Mouse (Mus musculus): ENCODE measurements around the gene Tbc1d1. TPM values are rescaled to one million over a fixed set of nuclear protein-coding genes. Genes with fewer than 3 reads are reported as not detected.
"Not testable (repeated sequence)": the region's sequence is repeated elsewhere in the genome, so short reads cannot be mapped to it uniquely, and the experiment has no call there.

The Tbc1d1 gene
- polyA plus RNA-seq, 1 experiment from 2014 or later = 9.5 TPM

DNA sequence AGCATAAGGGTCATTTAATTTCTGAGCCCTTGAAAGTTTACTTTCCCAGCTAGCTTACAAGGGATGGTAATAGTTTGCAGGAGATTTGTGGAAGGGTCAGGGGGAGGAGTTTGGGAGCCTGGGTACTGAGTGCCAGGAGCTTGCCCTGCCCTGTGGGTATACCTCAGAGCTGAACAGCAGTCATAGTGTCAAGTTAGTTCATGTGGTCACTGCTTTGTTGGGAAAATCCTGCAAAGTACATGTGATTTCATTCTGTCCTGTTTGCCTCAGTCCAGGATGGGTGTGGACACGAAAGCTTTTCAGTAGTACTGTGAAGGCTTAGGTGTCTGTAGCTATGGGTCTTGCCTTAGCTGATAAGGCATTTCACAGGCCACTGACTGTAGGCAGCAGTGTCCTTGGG, 159.0 kb downstream of the Tbc1d1 start:
- Histone ChIP-seq H3K27me3 (replicated peaks) (no peaks in the 10 kb centered on the region), H3K4me2 (no peak overlapping the region), H3K36me3 (replicated peaks) (no peaks in the 10 kb centered on the region), H3K4me1 (peaks cover 13% of the 10 kb centered on the region), H3K27ac (no peak overlapping the region), H3K4me3 (no peak overlapping the region), H3K9me3 (no peaks in the 10 kb centered on the region), H3K9ac (no peak overlapping the region)
- ATAC-seq (replicated peaks) = no peak; the same call in 1 of the 2 replicates
- 84% methylated on average over 1 of the region's 1 CpGs for WGBS

DNA sequence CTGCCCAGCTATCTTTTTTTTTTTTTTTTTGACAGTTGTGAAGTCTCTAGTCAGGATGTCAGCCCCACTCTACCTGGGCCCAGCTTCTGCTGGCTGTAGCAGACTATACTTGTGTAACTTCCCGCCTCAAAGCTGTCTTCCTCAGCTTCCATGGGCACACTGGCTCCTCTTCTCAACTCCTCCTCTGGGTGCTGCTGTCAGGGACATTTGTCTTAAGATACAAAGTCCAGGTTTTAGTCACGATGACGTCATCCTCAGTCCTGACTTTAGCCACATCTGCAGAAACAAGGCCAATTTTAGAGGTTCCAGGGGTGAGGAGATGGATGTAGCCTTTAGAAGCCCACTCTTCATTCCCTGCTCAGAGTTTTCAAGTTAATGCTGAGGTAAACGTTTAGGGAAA, 167.2 kb downstream of the Tbc1d1 start:
- no peak overlapping the region for H3K9ac ChIP-seq
- no peaks in the 10 kb centered on the region for H3K36me3 ChIP-seq (replicated peaks)
- H3K9me3 ChIP-seq = no peaks in the 10 kb centered on the region
- H3K4me2 ChIP-seq = no peak overlapping the region
- no peaks in the 10 kb centered on the region for H3K27me3 ChIP-seq (replicated peaks)
- 92% methylated on average over 4 of the region's 4 CpGs for WGBS
- ATAC-seq (replicated peaks) = no peak
- H3K4me1 ChIP-seq = peaks cover 13% of the 10 kb centered on the region
- no peak overlapping the region for H3K27ac ChIP-seq
- no peak overlapping the region for H3K4me3 ChIP-seq

DNA sequence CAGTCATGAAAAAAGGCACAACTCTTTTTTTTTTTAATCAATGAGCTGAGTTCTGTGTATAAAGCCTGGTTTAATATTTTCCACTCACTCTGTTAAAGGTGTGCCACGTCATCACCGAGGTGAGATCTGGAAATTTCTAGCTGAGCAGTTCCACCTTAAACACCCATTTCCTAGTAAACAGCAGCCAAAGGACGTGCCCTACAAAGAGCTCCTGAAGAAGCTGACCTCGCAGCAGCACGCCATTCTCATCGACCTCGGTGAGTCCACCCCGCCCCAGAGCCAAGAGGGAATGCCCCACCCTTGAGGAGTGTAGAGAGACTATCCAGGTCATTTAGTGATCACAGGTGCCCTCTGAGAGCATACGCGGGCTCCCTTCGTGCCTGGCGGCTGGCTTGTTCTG, 168.2 kb downstream of the Tbc1d1 start:
- Histone ChIP-seq H3K9me3 (no peaks in the 10 kb centered on the region), H3K4me1 (peaks cover 13% of the 10 kb centered on the region), H3K4me2 (no peak overlapping the region), H3K4me3 (no peak overlapping the region), H3K36me3 (replicated peaks) (no peaks in the 10 kb centered on the region), H3K9ac (no peak overlapping the region), H3K27ac (no peak overlapping the region), H3K27me3 (replicated peaks) (no peaks in the 10 kb centered on the region)
- ATAC-seq (replicated peaks) = peak; percentile 19; the same call in 1 of the 2 replicates
- WGBS = 94% methylated on average over 12 of the region's 12 CpGs

DNA sequence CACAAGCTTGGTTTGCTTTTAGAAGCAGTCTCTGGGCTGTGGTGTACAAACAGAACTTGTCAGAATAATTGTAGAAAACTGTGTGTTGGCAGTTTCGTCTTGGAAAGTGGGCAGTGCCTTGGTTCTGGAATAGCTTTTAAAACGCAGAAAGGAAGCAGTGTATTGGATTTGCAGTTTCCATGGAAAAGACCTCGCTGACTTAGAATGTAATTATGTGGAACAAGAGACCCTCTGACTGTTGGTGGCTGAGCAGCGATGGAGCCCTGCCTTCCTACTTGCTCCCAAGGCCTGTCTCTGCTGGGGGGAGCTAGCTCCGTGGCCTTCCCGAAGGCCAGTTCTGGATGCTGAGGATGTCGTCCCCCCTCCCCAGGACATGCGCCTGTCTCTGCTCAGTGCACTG, 168.8 kb downstream of the Tbc1d1 start:
- peak; percentile 31; the same call in 1 of the 2 replicates for ATAC-seq (replicated peaks)

DNA sequence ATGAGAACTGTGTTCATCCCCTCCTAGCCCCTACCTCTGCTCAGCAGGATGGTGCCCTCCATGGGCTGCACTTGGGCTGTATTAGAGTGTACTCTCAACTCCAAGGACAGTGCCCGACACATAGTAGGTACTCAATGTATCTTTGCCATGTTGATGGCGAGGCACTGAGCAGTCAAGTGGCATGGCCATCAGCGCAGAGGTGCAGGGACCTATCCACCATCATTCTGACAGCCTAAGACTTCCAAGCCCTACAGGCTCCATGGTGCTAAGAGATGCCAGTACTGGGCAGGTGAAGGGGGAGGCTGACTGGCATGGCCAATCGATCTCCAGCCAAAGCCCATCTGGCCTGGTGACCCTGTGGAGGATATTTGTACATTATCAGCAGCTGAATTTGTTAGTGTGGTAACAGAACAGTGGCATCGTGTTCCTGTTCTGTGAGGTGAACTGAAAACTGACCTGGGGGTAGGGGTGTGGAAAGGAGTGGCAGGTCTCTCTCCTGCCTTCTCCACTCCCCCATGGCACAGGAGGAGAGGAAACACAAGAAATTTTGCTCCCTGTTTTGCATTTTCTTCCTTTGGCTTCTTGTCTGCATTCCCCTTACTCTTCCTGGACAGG, 169.7 kb downstream of the Tbc1d1 start:
- Histone ChIP-seq H3K4me2 (no peak overlapping the region), H3K9me3 (no peaks in the 10 kb centered on the region), H3K27ac (no peak overlapping the region), H3K4me1 (peaks cover 13% of the 10 kb centered on the region), H3K27me3 (replicated peaks) (no peaks in the 10 kb centered on the region), H3K9ac (no peak overlapping the region), H3K36me3 (replicated peaks) (no peaks in the 10 kb centered on the region), H3K4me3 (no peak overlapping the region)
- WGBS = 92% methylated on average over 5 of the region's 5 CpGs
- no peak for ATAC-seq (replicated peaks)

More for the DNA sequence above, 168.8 kb downstream of the Tbc1d1 start:
- Histone ChIP-seq H3K4me2 (no peak overlapping the region), H3K9ac (no peak overlapping the region), H3K4me3 (no peak overlapping the region), H3K27me3 (replicated peaks) (no peaks in the 10 kb centered on the region), H3K36me3 (replicated peaks) (no peaks in the 10 kb centered on the region), H3K9me3 (no peaks in the 10 kb centered on the region), H3K27ac (no peak overlapping the region), H3K4me1 (peaks cover 13% of the 10 kb centered on the region)
- 63% methylated on average over 8 of the region's 8 CpGs for WGBS

DNA sequence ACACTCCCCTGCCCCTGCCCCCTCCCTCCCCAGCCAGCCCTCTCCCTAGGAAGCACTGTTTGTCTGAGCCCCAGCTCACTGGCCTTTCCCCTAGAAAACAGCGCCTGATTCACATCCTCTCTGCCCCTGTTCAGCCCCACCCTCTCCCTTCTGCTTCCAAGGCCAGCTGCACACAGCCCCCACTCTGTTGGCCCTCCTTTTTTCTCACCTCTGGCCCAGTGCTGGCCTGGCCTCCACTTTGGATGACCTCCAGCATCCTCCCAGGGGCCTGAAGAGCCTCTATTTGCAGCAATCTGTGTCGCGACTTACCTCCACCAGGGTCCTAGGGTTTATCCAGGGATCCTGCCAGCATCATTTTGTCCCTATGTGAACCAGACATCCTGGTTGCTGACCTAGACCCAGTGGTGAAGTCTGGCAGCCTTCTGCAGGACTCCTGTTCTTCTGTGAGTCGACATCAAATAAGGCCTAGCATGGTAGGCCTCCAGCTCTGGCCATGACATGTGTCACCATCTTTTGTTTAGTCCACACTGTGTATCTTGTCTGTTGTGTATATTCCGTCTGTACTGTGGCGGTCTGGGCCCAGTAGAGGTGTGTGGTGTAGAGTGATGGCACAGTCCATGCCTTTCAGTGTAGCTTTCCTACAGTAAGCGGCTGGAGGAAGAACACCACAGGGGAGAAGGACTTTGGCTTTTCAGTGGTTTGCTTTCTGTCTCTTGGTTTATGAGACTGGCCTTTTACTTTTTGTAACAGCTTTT, 170.5 kb downstream of the Tbc1d1 start:
- WGBS = 73% methylated on average over 7 of the region's 7 CpGs
- peak overlapping the region; percentile 42 for H3K27ac ChIP-seq

DNA sequence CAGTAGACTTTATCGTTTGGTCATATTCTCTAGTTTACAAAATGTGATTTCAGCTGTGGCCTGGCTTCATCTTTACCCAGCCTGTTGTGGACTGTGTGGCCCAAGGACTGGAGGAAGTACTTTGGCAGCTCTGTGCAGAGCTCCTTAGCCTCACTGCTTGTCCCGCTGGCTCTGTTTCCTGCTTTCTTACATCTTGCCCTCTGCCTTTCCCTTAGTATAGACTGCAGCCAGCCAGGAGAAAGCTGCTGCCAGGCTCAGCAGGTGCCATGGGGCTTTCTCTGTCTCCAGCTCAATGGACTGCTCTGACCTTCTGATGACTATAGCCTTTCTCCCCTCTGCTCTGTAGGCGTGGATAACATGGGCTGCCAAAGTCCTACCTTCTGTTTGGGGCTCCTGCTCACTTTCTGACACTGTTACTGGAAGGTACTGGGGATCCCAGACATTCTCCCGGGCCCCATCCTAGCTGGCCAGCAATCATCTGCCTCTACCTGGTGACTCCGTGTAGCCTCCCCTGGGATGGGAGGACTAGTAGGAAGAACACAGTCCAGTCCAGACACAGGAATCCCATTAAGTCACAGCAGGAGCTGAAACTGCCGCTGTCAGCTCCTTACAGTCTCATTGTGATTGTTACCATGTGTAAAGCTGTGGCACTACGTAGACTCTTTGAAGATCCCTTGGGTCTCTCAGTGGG, 171.3 kb downstream of the Tbc1d1 start:
- H3K4me1 ChIP-seq = peaks cover 13% of the 10 kb centered on the region
- no peaks in the 10 kb centered on the region for H3K27me3 ChIP-seq (replicated peaks)
- no peak for ATAC-seq (replicated peaks)
- H3K4me2 ChIP-seq = no peak overlapping the region
- 59% methylated on average over 7 of the region's 7 CpGs for WGBS
- no peaks in the 10 kb centered on the region for H3K36me3 ChIP-seq (replicated peaks)
- H3K4me3 ChIP-seq = no peak overlapping the region
- H3K9ac ChIP-seq = no peak overlapping the region
- no peaks in the 10 kb centered on the region for H3K9me3 ChIP-seq
- H3K27ac ChIP-seq = peak overlapping the region; percentile 42; the same call in 1 of the 2 replicates

More for the DNA sequence above, 170.5 kb downstream of the Tbc1d1 start:
- Histone ChIP-seq H3K4me1 (peaks cover 13% of the 10 kb centered on the region), H3K4me3 (no peak overlapping the region), H3K36me3 (replicated peaks) (no peaks in the 10 kb centered on the region), H3K4me2 (no peak overlapping the region), H3K9ac (no peak overlapping the region), H3K27me3 (replicated peaks) (no peaks in the 10 kb centered on the region), H3K9me3 (no peaks in the 10 kb centered on the region)
- peak; percentile 25; the same call in 1 of the 2 replicates for ATAC-seq (replicated peaks)

DNA sequence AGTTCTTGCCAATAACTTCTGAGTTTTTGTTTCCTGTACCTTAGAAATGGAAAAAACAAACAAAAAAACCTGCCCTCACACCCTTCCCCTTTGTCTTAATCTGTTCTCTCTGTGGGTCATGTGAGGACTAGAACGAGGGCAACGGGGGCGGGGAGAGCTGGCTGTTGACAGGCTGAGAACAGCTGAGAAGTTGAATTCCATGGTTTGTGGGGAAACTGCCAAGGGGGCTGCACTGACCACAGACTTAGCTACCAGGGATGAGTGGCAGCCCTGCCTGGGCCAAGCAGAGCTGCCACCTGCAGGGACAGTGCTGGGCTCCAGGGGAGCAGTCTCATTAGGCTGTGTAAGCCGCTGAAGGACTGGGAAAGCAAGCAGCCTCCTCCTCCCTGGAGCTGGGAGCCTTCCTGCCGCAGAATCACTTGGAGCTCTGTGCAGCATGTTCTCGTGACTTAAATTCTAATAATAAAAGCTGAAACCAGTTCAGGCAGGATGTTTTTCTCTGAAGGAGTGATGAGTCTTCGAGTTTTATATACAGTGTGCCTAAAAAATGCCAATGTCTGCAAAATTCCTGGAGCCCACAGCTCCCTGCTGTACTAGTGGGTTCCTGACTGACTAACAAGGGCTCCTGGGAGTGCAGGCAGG, 180.8 kb downstream of the Tbc1d1 start:
- H3K4me3 ChIP-seq = no peak overlapping the region
- H3K27me3 ChIP-seq (replicated peaks) = no peaks in the 10 kb centered on the region
- H3K36me3 ChIP-seq (replicated peaks) = no peaks in the 10 kb centered on the region
- peaks cover 11% of the 10 kb centered on the region; the same call in 1 of the 2 replicates for H3K4me1 ChIP-seq
- peak; percentile 78 for ATAC-seq (replicated peaks)
- H3K9me3 ChIP-seq = no peaks in the 10 kb centered on the region
- H3K4me2 ChIP-seq = no peak overlapping the region
- H3K9ac ChIP-seq = no peak overlapping the region
- 19% methylated on average over 7 of the region's 7 CpGs for whole genome bisulfite sequencing
- peak overlapping the region; percentile 42 for H3K27ac ChIP-seq

DNA sequence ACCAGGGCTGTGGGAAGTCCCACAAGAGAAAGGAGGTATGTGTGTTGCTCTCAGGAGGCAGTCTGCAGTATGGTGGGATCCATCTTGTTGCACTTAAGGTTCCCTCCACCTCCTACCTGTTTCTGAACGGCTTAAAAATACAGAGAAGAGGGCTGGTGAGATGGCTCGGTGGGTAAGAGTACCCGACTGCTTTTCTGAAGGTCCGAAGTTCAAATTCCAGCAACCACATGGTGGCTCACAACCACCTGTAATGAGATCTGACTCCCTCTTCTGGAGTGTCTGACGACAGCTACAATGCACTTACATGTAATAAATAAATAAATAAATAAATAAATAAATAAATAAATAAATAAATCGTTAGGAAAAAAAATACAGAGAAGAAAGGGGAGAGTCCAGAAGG, 182.7 kb downstream of the Tbc1d1 start:
- not testable (repeated sequence) for H3K9ac ChIP-seq; H3K27ac ChIP-seq; H3K27me3 ChIP-seq (replicated peaks); ATAC-seq (replicated peaks); H3K36me3 ChIP-seq (replicated peaks); H3K4me2 ChIP-seq; H3K4me3 ChIP-seq; H3K9me3 ChIP-seq
- 84% methylated on average over 6 of the region's 6 CpGs for WGBS
- peaks cover 11% of the 10 kb centered on the region; the same call in 1 of the 2 replicates for H3K4me1 ChIP-seq

DNA sequence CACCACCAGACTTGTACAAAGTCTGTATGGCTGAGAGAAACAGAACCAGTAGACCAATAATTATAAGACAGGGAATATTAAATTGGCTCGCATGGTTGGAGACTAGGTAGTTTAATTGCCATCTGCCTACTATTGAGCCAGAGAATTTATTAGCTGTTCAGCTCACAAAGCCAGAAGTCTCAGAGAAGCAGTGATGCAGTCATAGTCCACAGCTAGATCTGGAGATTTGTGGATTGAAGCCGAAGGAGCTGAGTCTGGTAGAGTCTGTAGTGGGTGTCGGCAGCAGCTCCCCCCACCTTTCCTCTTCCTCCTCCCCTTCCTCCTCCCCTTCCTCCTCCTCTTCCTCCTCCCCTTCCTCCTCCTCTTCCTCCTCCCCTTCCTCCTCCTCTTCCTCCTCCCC, 184.3 kb downstream of the Tbc1d1 start:
- Histone ChIP-seq H3K9me3 (no peaks in the 10 kb centered on the region), H3K4me1 (peaks cover 22% of the 10 kb centered on the region), H3K4me3 (no peak overlapping the region), H3K27me3 (replicated peaks) (no peaks in the 10 kb centered on the region), H3K36me3 (replicated peaks) (no peaks in the 10 kb centered on the region), H3K27ac (no peak overlapping the region), H3K4me2 (no peak overlapping the region), H3K9ac (no peak overlapping the region)
- WGBS = 91% methylated on average over 3 of the region's 3 CpGs
- no peak for ATAC-seq (replicated peaks)

DNA sequence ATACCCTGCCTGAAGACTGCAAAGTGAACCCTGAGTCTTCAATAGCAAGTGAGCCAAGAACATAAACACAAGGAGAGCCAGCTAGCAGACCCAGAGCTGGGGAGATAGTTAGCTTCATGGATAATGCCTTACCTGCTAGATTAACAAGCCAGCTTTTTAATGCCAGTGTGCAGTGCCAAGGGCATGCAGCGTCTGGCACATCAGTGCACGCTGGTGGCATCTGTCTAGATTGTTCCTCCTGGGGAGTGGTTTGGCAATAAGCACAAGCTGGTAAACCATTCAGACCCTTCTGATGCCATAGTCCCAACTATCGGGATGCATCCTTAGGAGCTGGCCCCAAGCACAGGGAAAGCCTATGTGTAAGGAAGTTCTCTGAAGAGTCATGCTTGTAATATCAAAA, 185.6 kb downstream of the Tbc1d1 start:
- no peak overlapping the region for H3K4me2 ChIP-seq
- H3K36me3 ChIP-seq (replicated peaks) = no peaks in the 10 kb centered on the region
- no peaks in the 10 kb centered on the region for H3K27me3 ChIP-seq (replicated peaks)
- no peak for ATAC-seq (replicated peaks)
- H3K9me3 ChIP-seq = no peaks in the 10 kb centered on the region
- 87% methylated on average over 3 of the region's 3 CpGs for WGBS
- no peak overlapping the region for H3K9ac ChIP-seq
- no peak overlapping the region for H3K27ac ChIP-seq
- H3K4me3 ChIP-seq = no peak overlapping the region
- peaks cover 30% of the 10 kb centered on the region for H3K4me1 ChIP-seq

DNA sequence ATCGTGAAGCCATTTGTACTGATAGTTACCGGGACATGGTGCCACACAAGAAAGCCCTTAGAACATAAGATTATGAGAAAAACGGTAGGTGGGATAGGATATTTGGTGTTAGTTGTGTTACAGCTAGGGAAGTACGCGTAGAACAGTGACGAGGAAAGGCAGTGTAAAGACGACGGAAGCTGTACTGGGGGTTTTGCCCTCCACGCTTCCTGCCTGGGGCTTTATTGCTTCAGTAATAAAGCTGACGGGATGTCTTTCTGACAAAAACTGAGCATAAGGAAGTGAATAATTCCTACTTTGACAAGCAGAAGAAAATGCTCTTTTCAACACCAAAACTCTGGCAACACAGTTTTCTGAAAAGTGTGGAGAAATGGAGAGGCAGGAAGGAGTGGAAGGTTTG, 186.0 kb downstream of the Tbc1d1 start:
- Histone ChIP-seq H3K4me1 (peaks cover 26% of the 10 kb centered on the region), H3K4me2 (no peak overlapping the region), H3K27ac (no peak overlapping the region), H3K36me3 (replicated peaks) (no peaks in the 10 kb centered on the region), H3K9me3 (no peaks in the 10 kb centered on the region), H3K4me3 (no peak overlapping the region), H3K9ac (no peak overlapping the region), H3K27me3 (replicated peaks) (no peaks in the 10 kb centered on the region)
- no peak for ATAC-seq (replicated peaks)
- WGBS = 88% methylated on average over 10 of the region's 10 CpGs

Data from midbrain, embryonic 15.5 days (tissue).